24 mouse cellular contexts compared by ENCODE assay signal in genomic region chr1:163377924-163378323, GRCm38 (mm10). TPM values are rescaled to one million over a fixed set of nuclear protein-coding genes. Genes with fewer than 3 reads are reported as not detected.
A peak's percentile ranks its signal among the peaks of the same experiment; 100 is the strongest.
DNase-seq lines count a peak whose midpoint lies in the region; ATAC-seq lines count a peak whose summit lies in the region.
"Had no signal": no experiment of that assay in that cellular context is flagged by ENCODE, and none has a peak within 500 bp of the region (broad histone marks: within the 10 kb centered on the region; RNA-seq: fewer than 3 reads in every experiment).

No protein-coding gene starts in this region.

- H3K4me3 ChIP-seq in lung, embryonic 15.5 days = no peak overlapping the region
- no peak overlapping the region for H3K4me3 ChIP-seq in embryonic facial prominence, embryonic 12.5 days
- no peak overlapping the region for H3K4me3 ChIP-seq in limb, embryonic 11.5 days (ENCODE audit: low read depth, low read length)
- H3K4me3 ChIP-seq: forebrain, embryonic 13.5 days; heart, adult 2 months; heart, embryonic 15.5 days; hindbrain, embryonic 13.5 days had no signal

- intact Hi-C loops in left cerebral cortex, postnatal 4 days (cut with DNase I) = no loop called here

- no peak for ATAC-seq in lung, embryonic 15.5 days (ENCODE audit: borderline replicate concordance, extremely low read depth, low FRiP score, low TSS enrichment)
- ATAC-seq in embryonic facial prominence, embryonic 12.5 days (ENCODE audit: insufficient number of reproducible peaks, insufficient read depth, low FRiP score, low TSS enrichment) = no peak
- ATAC-seq in limb, embryonic 11.5 days (ENCODE audit: insufficient number of reproducible peaks, low FRiP score, low TSS enrichment, low read depth) = no peak
- ATAC-seq: activated CD4-positive, CD25-positive, alpha-beta regulatory T cell, adult 4 months; forebrain, embryonic 13.5 days; forebrain, postnatal 0 days; hindbrain, postnatal 0 days; Patski had no signal

- H3K4me2 ChIP-seq in lung, embryonic 15.5 days = no peak overlapping the region
- no peak overlapping the region for H3K4me2 ChIP-seq in embryonic facial prominence, embryonic 12.5 days (replicated peaks)
- peak overlapping the region; percentile 0; the same call in 1 of the 2 replicates for H3K4me2 ChIP-seq in limb, embryonic 11.5 days (ENCODE audit: low read depth, severe bottlenecking)
- H3K4me2 ChIP-seq: forebrain, embryonic 13.5 days; heart, embryonic 11.5 days; heart, embryonic 15.5 days; hindbrain, embryonic 13.5 days had no signal

- H3K36me3 ChIP-seq in lung, embryonic 15.5 days = no peaks in the 10 kb centered on the region
- H3K36me3 ChIP-seq in embryonic facial prominence, embryonic 12.5 days = no peaks in the 10 kb centered on the region
- no peaks in the 10 kb centered on the region for H3K36me3 ChIP-seq in limb, embryonic 11.5 days (ENCODE audit: control insufficient read depth, insufficient read depth, low read length)
- H3K36me3 ChIP-seq: heart, embryonic 15.5 days; hindbrain, embryonic 13.5 days had no signal

- no peaks in the 10 kb centered on the region for H3K27me3 ChIP-seq in lung, embryonic 15.5 days
- no peaks in the 10 kb centered on the region for H3K27me3 ChIP-seq in embryonic facial prominence, embryonic 12.5 days
- no peaks in the 10 kb centered on the region for H3K27me3 ChIP-seq in limb, embryonic 11.5 days (ENCODE audit: control insufficient read depth, insufficient read depth, low read length)
- H3K27me3 ChIP-seq: CH12.LX; forebrain, embryonic 13.5 days; heart, embryonic 15.5 days; hindbrain, embryonic 13.5 days; Patski had no signal

- WGBS in lung, embryonic 15.5 days = 55% methylated on average over 6 of the region's 6 CpGs
- WGBS in embryonic facial prominence, embryonic 12.5 days = 17% methylated on average over 6 of the region's 6 CpGs
- WGBS in limb, embryonic 11.5 days = 7% methylated on average over 6 of the region's 6 CpGs

- H3K9ac ChIP-seq in lung, embryonic 15.5 days = no peak overlapping the region
- no peak overlapping the region for H3K9ac ChIP-seq in embryonic facial prominence, embryonic 12.5 days
- no peak overlapping the region for H3K9ac ChIP-seq in limb, embryonic 11.5 days (ENCODE audit: low read length)
- H3K9ac ChIP-seq: forebrain, embryonic 13.5 days; forebrain, postnatal 0 days; heart, embryonic 15.5 days; hindbrain, embryonic 13.5 days had no signal

- H3K4me1 ChIP-seq in lung, embryonic 15.5 days = peaks cover 12% of the 10 kb centered on the region; the same call in 1 of the 2 replicates
- H3K4me1 ChIP-seq in embryonic facial prominence, embryonic 12.5 days = peaks cover 33% of the 10 kb centered on the region
- peaks cover 24% of the 10 kb centered on the region for H3K4me1 ChIP-seq in limb, embryonic 11.5 days (ENCODE audit: control insufficient read depth, insufficient read depth, low read length)
- H3K4me1 ChIP-seq: forebrain, embryonic 13.5 days; hindbrain, embryonic 13.5 days had no signal

- H3K27ac ChIP-seq in lung, embryonic 15.5 days = peak overlapping the region; percentile 56; the same call in 1 of the 2 replicates
- peak overlapping the region; percentile 60; the same call in 1 of the 2 replicates for H3K27ac ChIP-seq in embryonic facial prominence, embryonic 12.5 days
- peak overlapping the region; percentile 45; the same call in 1 of the 2 replicates for H3K27ac ChIP-seq in limb, embryonic 11.5 days (replicated peaks; ENCODE audit: low read depth, low read length)
- H3K27ac ChIP-seq: forebrain, embryonic 13.5 days; heart, adult 2 months; heart, embryonic 15.5 days; hindbrain, embryonic 13.5 days; hindbrain, postnatal 0 days had no signal

- DNase-seq in lung, postnatal 36 days = no peak
- peak; percentile 43 for DNase-seq in embryo, embryonic 11 days
- no peak for DNase-seq in limb, embryonic 11.5 days (ENCODE audit: low spot score)
- no peak for DNase-seq in left cerebral cortex, postnatal 4 days
- DNase-seq in spleen, postnatal 36 days (ENCODE audit: low spot score in 2 of 2) = no peak
- no peak for DNase-seq in urinary bladder, adult 18-20 months (ENCODE audit: low spot score in 2 of 2)
- DNase-seq: adrenal gland, postnatal 25 days; cerebellum, adult 18-20 months; cerebellum, adult 9-11 months; cerebellum, postnatal 36 days; forebrain, postnatal 0 days; gastrocnemius, postnatal 14 days; heart, adult 2 months; heart, postnatal 14 days had no signal

- H3K9me3 ChIP-seq in lung, embryonic 15.5 days = no peaks in the 10 kb centered on the region
- no peaks in the 10 kb centered on the region for H3K9me3 ChIP-seq in embryonic facial prominence, embryonic 12.5 days
- no peaks in the 10 kb centered on the region for H3K9me3 ChIP-seq in limb, embryonic 11.5 days (ENCODE audit: control insufficient read depth, low read length)
- H3K9me3 ChIP-seq: forebrain, embryonic 13.5 days; heart, embryonic 15.5 days; hindbrain, embryonic 13.5 days had no signal

RNA-seq across cellular contexts. Expression of gene Gorab, which starts 25.5 kb away (rescaled TPM):
- polyA plus RNA-seq in lung, embryonic 15.5 days (2015; fragmentation: Nextera tagmentation; extraction: Ambion mirVana) = 21.6 and 22.7 TPM in 2 replicates
- 39.0 and 40.6 TPM in 2 replicates for polyA plus RNA-seq in embryonic facial prominence, embryonic 12.5 days (2016; fragmentation: Nextera tagmentation; extraction: Ambion mirVana)
- 33.7 and 36.7 TPM in 2 replicates for polyA plus RNA-seq in limb, embryonic 11.5 days (2014; fragmentation: Nextera tagmentation; extraction: Ambion mirVana)
- 10 to 100 TPM; 12.5 to 12.9 TPM for total RNA-seq in left cerebral cortex, postnatal 4 days (2021)
